Mouse (Mus musculus) cerebellum, adult 8-10 months (tissue): ENCODE measurements at regions not wholly inside any gene's neighbourhood (a gene's known extent, or its start where the extent isn't known, plus 50 kb on each side); places are given as distances from the start of the nearest gene placed in this dataset.

ENCODE experiments used
- DNase-seq: peaks from one replicate; pipeline ENCODE4 v3.0.0; 2022

- DNase-seq = no peak
Measured at GRCm38 (mm10) chr2:129955260-129955691, 56.9 kb upstream of the Tgm3 start.

- no peak for DNase-seq
Measured at GRCm38 (mm10) chr2:129958120-129958519, 54.0 kb upstream of the Tgm3 start.

GRCm38 (mm10) chr2:129960364-129960763 is 51.8 kb upstream of the Tgm3 start:
- no peak for DNase-seq

GRCm38 (mm10) chr2:129961522-129961921 is 50.6 kb upstream of the Tgm3 start:
- DNase-seq = no peak
